Mouse (Mus musculus): Measurements from ENCODE around the gene Espl1.

DNA sequence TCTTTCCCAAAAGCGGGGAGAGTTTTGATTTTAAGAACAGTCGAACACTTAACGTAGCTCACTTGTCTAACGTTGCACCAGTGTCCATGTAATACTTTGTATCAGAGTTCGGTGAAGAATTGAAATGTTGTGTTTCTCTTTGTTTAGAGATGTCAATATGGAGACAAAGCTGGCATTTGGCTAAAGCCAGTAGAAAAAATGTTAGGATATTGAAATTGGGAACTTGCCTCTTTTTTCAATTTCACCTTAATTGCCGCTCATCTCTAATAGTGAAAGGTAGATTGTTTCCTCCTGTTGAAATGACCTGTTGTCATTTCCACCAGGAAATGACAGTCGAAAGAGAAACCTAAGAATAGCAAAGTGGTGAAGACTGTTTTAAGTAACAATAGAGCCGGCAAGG is 30.8 kb downstream of the Espl1 start:
- no peak for TF ChIP-seq CTCF (IDR thresholded peaks at IDR 0.05; ENCODE audit: low read depth, low read length)
- no peak for TF ChIP-seq POLR2A (IDR thresholded peaks at IDR 0.05; ENCODE audit: extremely low read depth, insufficient read depth, low read length)

Data from liver, adult 2 months (tissue).